Mouse (Mus musculus) hematopoietic stem cell, adult 5-6 weeks (primary cell): ENCODE data around the gene Esyt2. TPM values are rescaled to one million over a fixed set of nuclear protein-coding genes. Genes with fewer than 3 reads are reported as not detected.
A peak's percentile ranks its signal among the peaks of the same experiment; 100 is the strongest.

Experiments used
- ATAC-seq, 2 experiments: fragments of 125-278 bp in 1 of 2; replicated peaks in 1 of 2; 2 replicates each; pipeline ENCODE4 v1.8.0; 2016 to 2017; ENCODE audit warnings: inconsistent platforms in 2 of 2, mild to moderate bottlenecking in 2 of 2, moderate number of reproducible peaks in 2 of 2, low read depth in 1 of 2, moderate TSS enrichment in 1 of 2; ENCODE audit not compliant: low FRiP score in 2 of 2, poor library complexity in 2 of 2, severe bottlenecking in 2 of 2, insufficient read depth in 1 of 2, low TSS enrichment in 1 of 2
- total RNA-seq: library from RNA; stranded (forward); fragments of 172-1452, 232-1000 nt; gene quantifications from 2 replicates; pipeline ENCODE4 v1.2.3, GENCODE M21; 2017

Gene Esyt2
- total RNA-seq, result 71.3 and 83.9 TPM in 2 replicates

- peak; percentile 86 to 88 for ATAC-seq
Observed at GRCm38 (mm10) chr12:116280653-116281364, at the start of gene Esyt2. Esyt2 (plus strand) TSS chr12:116281196.

- ATAC-seq, result no peak
Observed at GRCm38 (mm10) chr12:116231612-116232011, 49.4 kb upstream of the Esyt2 start.

GRCm38 (mm10) chr12:116232061-116232460 lies 48.9 kb upstream of the Esyt2 start:
- no peak for ATAC-seq

GRCm38 (mm10) chr12:116235356-116235755 lies 45.6 kb upstream of the Esyt2 start:
- ATAC-seq, result no peak; a peak in 1 of 4 replicates

GRCm38 (mm10) chr12:116236658-116237057 lies 44.3 kb upstream of the Esyt2 start:
- no peak for ATAC-seq

GRCm38 (mm10) chr12:116238370-116238769 lies 42.6 kb upstream of the Esyt2 start:
- ATAC-seq, result no peak

- no peak for ATAC-seq
Observed at GRCm38 (mm10) chr12:116238803-116239202, 42.2 kb upstream of the Esyt2 start.

GRCm38 (mm10) chr12:116244601-116245000 lies 36.4 kb upstream of the Esyt2 start:
- ATAC-seq, result no peak

GRCm38 (mm10) chr12:116254652-116255051 lies 26.3 kb upstream of the Esyt2 start:
- peak in 1 of 2 experiments; percentile 32; a peak in 1 of 4 replicates for ATAC-seq

- no peak; a peak in 1 of 4 replicates for ATAC-seq
Observed at GRCm38 (mm10) chr12:116255636-116256035, 25.4 kb upstream of the Esyt2 start.

GRCm38 (mm10) chr12:116258321-116258720 lies 22.7 kb upstream of the Esyt2 start:
- no peak for ATAC-seq

- ATAC-seq, result peak; percentile 92 to 94
Observed at GRCm38 (mm10) chr12:116262555-116263341, 18.2 kb upstream of the Esyt2 start, which contains the start of gene Wdr60. Wdr60 (minus strand) TSS chr12:116263022.

- no peak for ATAC-seq
Observed at GRCm38 (mm10) chr12:116264756-116265155, 16.2 kb upstream of the Esyt2 start.

- no peak for ATAC-seq
Observed at GRCm38 (mm10) chr12:116265275-116265674, 15.7 kb upstream of the Esyt2 start.

GRCm38 (mm10) chr12:116269450-116269849 lies 11.5 kb upstream of the Esyt2 start:
- peak; percentile 87 to 93 for ATAC-seq

- no peak for ATAC-seq
Observed at GRCm38 (mm10) chr12:116270538-116270937, 10.5 kb upstream of the Esyt2 start.

- no peak for ATAC-seq
Observed at GRCm38 (mm10) chr12:116271071-116271470, 9.9 kb upstream of the Esyt2 start.

- no peak for ATAC-seq
Observed at GRCm38 (mm10) chr12:116273733-116274132, 7.3 kb upstream of the Esyt2 start.
